Mouse (Mus musculus): Measurements from ENCODE around the gene Tex9. TPM values are rescaled to one million over a fixed set of nuclear protein-coding genes. Genes with fewer than 3 reads are reported as not detected.

The Tex9 gene
- total RNA-seq, 2 experiments from 2014 or later: 5.8 to 7.5 TPM

Small RNA genes within 50 kb of the gene (microRNA-seq; reads per million reads assigned to microRNA genes)
- gene Gm28010: 0 reads per million in 2 experiments

Other genes with a start within 250 kb of the Tex9 start
- 10 to 100 TPM; 42.3 to 54.1 TPM for gene Zfp280d, start 217.4 kb downstream of the Tex9 start, total RNA-seq (2021)
- gene Mns1, start 54.2 kb downstream of the Tex9 start, total RNA-seq (2021): 1 to 10 TPM in 1 of 2 experiments, under 1 TPM in 1; 0.73 to 1.0 TPM
- 10 to 100 TPM; 20.2 to 24.8 TPM for gene Rfx7, start 40.0 kb upstream of the Tex9 start, total RNA-seq (2021)
- 100 to 1,000 TPM; 297 to 304 TPM for gene Nedd4, start 170.1 kb upstream of the Tex9 start, total RNA-seq (2021)

Measured in layer of hippocampus, postnatal 25 days (tissue).